Mouse (Mus musculus): ENCODE data around the gene Rptn. TPM values are rescaled to one million over a fixed set of nuclear protein-coding genes. Genes with fewer than 3 reads are reported as not detected.

Gene Rptn
- total and polyA plus RNA-seq, 3 experiments, result not detected

GRCm38 (mm10) chr3:93360045-93360444 is 33.5 kb upstream of the Rptn start:
- no peak overlapping the region for H3K4me3 ChIP-seq (ENCODE audit: control insufficient read depth in 1 of 2, insufficient read depth in 1 of 2, low read depth in 2 of 2, low read length in 2 of 2)
- no peaks in the 10 kb centered on the region for H3K79me2 ChIP-seq (ENCODE audit: control insufficient read depth, insufficient read depth, low read length, poor library complexity)
- no peak overlapping the region for H3K9ac ChIP-seq (ENCODE audit: control insufficient read depth, low read depth, low read length, poor library complexity, severe bottlenecking)
- TF ChIP-seq MYC (IDR thresholded peaks at IDR 0.05; ENCODE audit: low read depth, low read length), result no peak
- TF ChIP-seq SMC3 (IDR thresholded peaks at IDR 0.05; ENCODE audit: low read depth, low read length), result peak; percentile 49
- peak; percentile 13 for TF ChIP-seq RAD21 (IDR thresholded peaks at IDR 0.05; ENCODE audit: low read depth, low read length)
- TF ChIP-seq ZMIZ1 (IDR thresholded peaks at IDR 0.05; ENCODE audit: low read depth, low read length), result no peak
- TF ChIP-seq ZNF384 (IDR thresholded peaks at IDR 0.05; ENCODE audit: low read depth, low read length), result no peak
- peak; percentile 29 to 79 (median 48); a peak in 5 of 6 replicates for TF ChIP-seq CTCF (IDR thresholded peaks at IDR 0.05 in 2 of 3, conservative IDR thresholded peaks at IDR 0.05 in 1 of 3; ENCODE audit: control insufficient read depth in 1 of 3, insufficient read depth in 1 of 3, low read depth in 2 of 3, low read length in 3 of 3, poor library complexity in 1 of 3, severe bottlenecking in 1 of 3)
- H3K36me3 ChIP-seq (ENCODE audit: control insufficient read depth in 1 of 2, insufficient read depth in 2 of 2, low read length in 2 of 2), result no peaks in the 10 kb centered on the region
- H3K4me1 ChIP-seq (ENCODE audit: control insufficient read depth in 1 of 2, insufficient read depth in 2 of 2, low read length in 2 of 2), result no peaks in the 10 kb centered on the region
- no peaks in the 10 kb centered on the region for H3K9me3 ChIP-seq (replicated peaks; ENCODE audit: insufficient read depth, low read length)
- no peak overlapping the region for H3K27ac ChIP-seq (ENCODE audit: control insufficient read depth, low read depth, low read length)
- DNase-seq (ENCODE audit: low read depth, low spot score), result peak; percentile 19
- no peaks in the 10 kb centered on the region for H3K27me3 ChIP-seq (ENCODE audit: control insufficient read depth in 1 of 2, insufficient read depth in 2 of 2, low read length in 2 of 2)

- DNase-seq (ENCODE audit: low read depth, low spot score), result peak; percentile 58
- no peak overlapping the region for H3K9ac ChIP-seq (ENCODE audit: control insufficient read depth, low read depth, low read length, poor library complexity, severe bottlenecking)
- no peaks in the 10 kb centered on the region for H3K79me2 ChIP-seq (ENCODE audit: control insufficient read depth, insufficient read depth, low read length, poor library complexity)
- H3K9me3 ChIP-seq (replicated peaks; ENCODE audit: insufficient read depth, low read length), result no peaks in the 10 kb centered on the region
- H3K27ac ChIP-seq (ENCODE audit: control insufficient read depth, low read depth, low read length), result no peak overlapping the region
- H3K4me1 ChIP-seq (ENCODE audit: control insufficient read depth in 1 of 2, insufficient read depth in 2 of 2, low read length in 2 of 2), result no peaks in the 10 kb centered on the region
- H3K36me3 ChIP-seq (ENCODE audit: control insufficient read depth in 1 of 2, insufficient read depth in 2 of 2, low read length in 2 of 2), result no peaks in the 10 kb centered on the region
- no peak overlapping the region for H3K4me3 ChIP-seq (ENCODE audit: control insufficient read depth in 1 of 2, insufficient read depth in 1 of 2, low read depth in 2 of 2, low read length in 2 of 2)
- no peaks in the 10 kb centered on the region for H3K27me3 ChIP-seq (ENCODE audit: control insufficient read depth in 1 of 2, insufficient read depth in 2 of 2, low read length in 2 of 2)
- TF ChIP-seq SMC3 (IDR thresholded peaks at IDR 0.05; ENCODE audit: low read depth, low read length) (peak; percentile 78), MAX (IDR thresholded peaks at IDR 0.05; ENCODE audit: low read length) (no peak), POLR2AphosphoS2 (IDR thresholded peaks at IDR 0.05; ENCODE audit: low read length) (no peak), NRF1 (IDR thresholded peaks at IDR 0.05; ENCODE audit: insufficient read depth, low read depth, low read length, poor library complexity, severe bottlenecking) (no peak), RAD21 (IDR thresholded peaks at IDR 0.05; ENCODE audit: low read depth, low read length) (peak; percentile 85), BHLHE40 (IDR thresholded peaks at IDR 0.05; ENCODE audit: borderline replicate concordance, low read depth, low read length) (no peak), CTCF (IDR thresholded peaks at IDR 0.05 in 2 of 3, conservative IDR thresholded peaks at IDR 0.05 in 1 of 3; ENCODE audit: control insufficient read depth in 1 of 3, insufficient read depth in 1 of 3, low read depth in 2 of 3, low read length in 3 of 3, poor library complexity in 1 of 3, severe bottlenecking in 1 of 3) (peak; percentile 15 to 88 (median 58); a peak in 5 of 6 replicates), ZNF384 (IDR thresholded peaks at IDR 0.05; ENCODE audit: low read depth, low read length) (no peak), TCF12 (IDR thresholded peaks at IDR 0.05; ENCODE audit: low read depth, low read length) (no peak), ETS1 (IDR thresholded peaks at IDR 0.05; ENCODE audit: low read depth, low read length) (no peak), CHD2 (IDR thresholded peaks at IDR 0.05; ENCODE audit: low read length) (no peak), USF1 (IDR thresholded peaks at IDR 0.05; ENCODE audit: low read depth, low read length) (no peak), SIN3A (IDR thresholded peaks at IDR 0.05; ENCODE audit: low read length) (no peak), ZKSCAN1 (IDR thresholded peaks at IDR 0.05; ENCODE audit: low read depth, low read length) (no peak), GABPA (IDR thresholded peaks at IDR 0.05; ENCODE audit: low read depth, low read length) (no peak), MEF2A (IDR thresholded peaks at IDR 0.05; ENCODE audit: extremely low read depth, insufficient replicate concordance, low read depth, low read length, poor library complexity, severe bottlenecking) (no peak), GATA1 (IDR thresholded peaks at IDR 0.05; ENCODE audit: low read depth, low read length) (no peak), ZC3H11A (IDR thresholded peaks at IDR 0.05; ENCODE audit: low read depth, low read length) (peak; percentile 72), MXI1 (IDR thresholded peaks at IDR 0.05; ENCODE audit: low read depth, low read length) (no peak), POLR2AphosphoS5 (IDR thresholded peaks at IDR 0.05; ENCODE audit: borderline replicate concordance, low read depth, low read length) (no peak), MAFK (IDR thresholded peaks at IDR 0.05; ENCODE audit: borderline replicate concordance, low read depth, low read length) (no peak), ZMIZ1 (IDR thresholded peaks at IDR 0.05; ENCODE audit: low read depth, low read length) (no peak), EP300 (IDR thresholded peaks at IDR 0.05; ENCODE audit: low read depth in 1 of 2, low read length in 2 of 2) (no peak), NELFE (IDR thresholded peaks at IDR 0.05; ENCODE audit: low read depth, low read length) (no peak), RCOR1 (IDR thresholded peaks at IDR 0.05; ENCODE audit: low read depth, low read length) (no peak), TBP (IDR thresholded peaks at IDR 0.05; ENCODE audit: low read depth, low read length) (no peak), KAT2A (conservative IDR thresholded peaks at IDR 0.05; ENCODE audit: low read depth, low read length) (no peak), E2F4 (IDR thresholded peaks at IDR 0.05; ENCODE audit: borderline replicate concordance, low read depth, low read length) (no peak), HCFC1 (IDR thresholded peaks at IDR 0.05; ENCODE audit: low read depth, low read length) (no peak)
These were observed 31.4 kb upstream of the Rptn start for GRCm38 (mm10) chr3:93361933-93362574.

Measured in MEL (cell line).